Mouse (Mus musculus): ENCODE results near the gene Zfp566. TPM values are rescaled to one million over a fixed set of nuclear protein-coding genes. Genes with fewer than 3 reads are reported as not detected.

The Zfp566 gene
- polyA plus RNA-seq (2015; fragmentation: Illumina TruSeq; extraction: RNeasy Lipid Tissue Mini Kit (QIAGEN cat#74804); ENCODE audit: low read depth, low replicate concordance): 7.6 TPM

DNA sequence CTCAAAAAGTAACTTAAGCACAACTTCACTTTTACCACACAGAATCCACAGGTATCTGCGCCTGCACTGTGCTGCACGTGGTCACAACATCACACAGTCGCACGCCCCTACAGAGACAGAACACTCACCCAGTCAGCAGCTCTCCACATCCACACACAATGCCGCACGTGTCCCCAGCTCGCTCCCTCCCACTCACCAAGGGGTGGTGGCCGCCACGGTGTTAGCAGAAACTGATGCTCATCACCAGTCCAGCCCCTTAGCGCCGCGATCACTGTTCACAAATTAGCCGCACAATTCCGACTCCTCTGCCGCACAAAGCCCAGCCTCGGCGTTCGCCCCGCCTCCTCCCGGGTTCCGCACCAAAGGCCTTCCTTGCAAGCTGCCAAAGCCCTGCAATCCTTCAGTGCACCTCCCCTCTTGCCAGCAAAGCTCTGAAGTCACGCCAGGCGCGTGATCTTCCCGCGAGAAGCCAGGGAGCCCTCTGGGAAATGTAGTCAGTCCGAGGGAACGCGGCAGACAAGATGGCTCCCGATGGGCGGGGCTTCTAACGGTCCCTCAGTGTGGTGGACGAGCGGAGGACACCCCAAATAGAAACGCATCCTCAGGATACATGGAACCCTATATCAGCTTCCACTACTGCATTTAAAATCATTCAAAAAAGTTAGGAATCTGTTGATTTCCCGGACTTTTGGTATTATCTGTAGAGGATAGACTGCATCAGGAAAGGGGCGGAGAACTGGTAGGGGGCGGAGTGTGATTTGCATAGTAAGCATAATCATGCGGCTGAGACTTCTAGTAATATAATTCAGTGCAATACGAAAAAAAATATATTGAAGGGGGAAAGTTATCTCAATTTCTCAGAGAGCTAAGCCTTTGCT lies at the start of gene Zfp566, which contains the start of gene Gm26920:
Zfp566 (minus strand) TSS at position 436 of the 878 bp plus-strand sequence.
Gm26920 (minus strand) TSS at position 319 of the 878 bp plus-strand sequence.

DNA sequence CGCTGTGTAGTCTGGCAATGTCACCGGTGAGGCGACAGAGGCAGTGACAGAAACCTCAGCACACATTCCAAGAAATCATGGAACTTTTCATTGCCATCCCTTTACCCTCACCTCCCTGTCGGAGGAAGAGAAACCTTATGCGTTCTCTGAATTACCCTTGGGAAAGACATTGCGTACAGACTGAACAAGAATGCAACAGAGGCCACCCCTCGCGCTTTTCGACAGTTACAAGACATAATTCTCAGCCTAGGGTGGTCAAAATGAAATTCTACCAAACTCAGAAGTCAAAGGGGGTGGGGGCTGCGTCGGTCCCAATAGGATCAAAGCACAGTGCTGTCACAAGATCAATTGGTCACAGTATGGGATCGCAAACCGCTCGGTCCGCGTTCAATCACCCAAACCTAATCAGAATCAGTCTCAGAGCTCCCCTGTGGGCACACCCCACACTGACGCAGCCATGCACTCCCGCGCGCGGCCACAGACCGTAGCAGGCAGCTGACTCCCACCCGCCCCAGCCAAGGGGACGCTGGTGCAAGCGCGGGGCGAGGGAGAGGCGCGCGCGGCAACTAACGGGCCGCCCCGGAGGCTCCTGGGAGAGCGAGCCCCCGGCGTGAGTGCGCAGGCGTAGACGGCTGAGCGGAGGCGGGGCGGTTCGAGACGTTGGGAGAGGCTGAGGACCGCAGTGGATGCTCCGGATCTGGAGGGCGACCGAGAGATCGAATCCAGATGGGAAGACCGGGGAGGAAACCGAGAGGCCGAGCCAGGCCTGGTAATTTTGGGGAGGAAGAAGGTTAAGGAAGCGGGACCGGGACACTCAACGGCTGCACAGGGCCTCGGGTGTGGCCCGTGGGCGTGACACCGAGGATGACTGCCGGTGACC lies 31.2 kb upstream of the Zfp566 start, which contains the start of gene Zfp382:
Zfp382 (plus strand) TSS at position 635 of the 880 bp plus-strand sequence.

DNA sequence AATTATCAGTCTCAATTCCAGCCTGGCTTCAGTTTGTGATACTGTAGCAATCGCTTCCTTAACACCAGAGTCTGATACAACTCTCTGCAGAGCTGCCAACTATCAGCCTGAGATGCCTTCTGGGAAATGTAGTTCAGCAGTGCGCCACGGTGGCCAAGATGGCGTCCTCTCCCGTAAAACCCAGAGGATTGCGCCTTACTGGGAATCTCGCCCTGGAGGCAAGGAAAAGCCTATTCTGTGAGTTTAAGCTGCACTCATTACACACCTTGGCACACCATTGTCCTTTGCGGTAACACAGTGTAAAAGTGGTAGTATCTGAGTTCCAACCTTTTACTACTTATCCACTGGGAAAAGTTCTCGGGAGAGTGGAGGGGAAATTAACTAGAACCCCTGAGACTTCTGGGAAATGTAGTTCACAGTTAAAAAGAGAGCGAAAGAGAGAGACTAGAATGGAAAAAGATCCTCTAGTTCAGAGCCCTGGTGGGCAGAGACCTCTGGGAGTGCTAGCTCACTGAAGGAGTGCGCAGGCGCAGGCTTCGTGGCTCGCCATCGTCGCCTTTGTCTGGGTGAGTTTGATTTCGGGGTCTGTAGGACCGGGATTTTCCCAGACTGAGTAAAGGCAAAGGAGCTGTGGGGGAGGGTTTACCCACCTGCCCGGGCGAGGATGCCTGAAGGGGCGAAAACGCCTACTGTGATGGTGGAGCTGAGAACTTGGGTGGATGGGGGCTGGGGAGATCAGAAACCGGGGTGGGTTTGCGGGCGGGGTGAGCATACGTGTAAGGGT lies 4.5 kb upstream of the Zfp566 start, which contains the start of gene Zfp260:
Zfp260 (plus strand) TSS at position 132 of the 784 bp plus-strand sequence.

DNA sequence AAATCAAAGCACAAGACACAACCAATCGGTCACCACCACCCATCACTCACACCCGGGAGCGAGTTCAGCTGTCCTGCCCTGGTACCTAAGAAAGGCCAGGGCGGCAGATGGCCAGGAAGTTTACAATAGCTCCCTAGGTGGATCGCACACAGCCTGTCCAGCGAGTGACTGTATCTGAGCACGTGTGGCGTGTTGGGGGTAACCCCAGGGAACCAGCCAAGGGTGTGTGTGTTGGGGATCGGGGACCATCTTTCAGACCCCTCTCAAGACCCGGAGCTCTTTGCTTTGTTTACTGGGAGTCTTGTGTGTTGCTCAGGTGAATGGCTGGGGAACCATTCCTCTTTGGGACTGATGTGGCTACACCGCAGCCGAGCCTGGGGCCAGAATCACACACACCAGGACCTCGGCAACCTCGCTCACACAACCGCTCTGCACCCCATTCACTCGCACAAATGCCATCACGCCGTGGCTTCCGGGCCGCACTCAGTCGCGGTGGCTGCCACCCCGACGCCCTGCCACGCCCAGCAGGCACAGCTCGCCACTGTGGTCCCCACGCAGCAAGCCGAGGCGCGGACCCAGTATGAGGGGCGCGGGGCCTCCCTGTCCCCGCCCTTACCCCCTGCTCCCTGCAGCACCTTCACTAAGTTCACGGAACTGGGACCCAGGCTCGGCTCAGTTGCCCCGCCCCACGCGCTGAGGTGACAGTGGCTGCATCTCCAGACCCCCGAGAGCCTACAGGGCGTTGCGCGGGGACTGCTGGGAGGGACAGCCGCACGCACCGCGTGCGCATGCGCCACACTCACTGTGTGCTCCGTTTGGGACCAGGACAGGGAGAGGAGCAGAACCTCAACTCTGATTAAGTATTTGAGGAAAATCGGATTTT lies 17.9 kb downstream of the Zfp566 start, which contains the start of gene Zfp82:
Zfp82 (minus strand) TSS at position 755 of the 883 bp plus-strand sequence.

DNA sequence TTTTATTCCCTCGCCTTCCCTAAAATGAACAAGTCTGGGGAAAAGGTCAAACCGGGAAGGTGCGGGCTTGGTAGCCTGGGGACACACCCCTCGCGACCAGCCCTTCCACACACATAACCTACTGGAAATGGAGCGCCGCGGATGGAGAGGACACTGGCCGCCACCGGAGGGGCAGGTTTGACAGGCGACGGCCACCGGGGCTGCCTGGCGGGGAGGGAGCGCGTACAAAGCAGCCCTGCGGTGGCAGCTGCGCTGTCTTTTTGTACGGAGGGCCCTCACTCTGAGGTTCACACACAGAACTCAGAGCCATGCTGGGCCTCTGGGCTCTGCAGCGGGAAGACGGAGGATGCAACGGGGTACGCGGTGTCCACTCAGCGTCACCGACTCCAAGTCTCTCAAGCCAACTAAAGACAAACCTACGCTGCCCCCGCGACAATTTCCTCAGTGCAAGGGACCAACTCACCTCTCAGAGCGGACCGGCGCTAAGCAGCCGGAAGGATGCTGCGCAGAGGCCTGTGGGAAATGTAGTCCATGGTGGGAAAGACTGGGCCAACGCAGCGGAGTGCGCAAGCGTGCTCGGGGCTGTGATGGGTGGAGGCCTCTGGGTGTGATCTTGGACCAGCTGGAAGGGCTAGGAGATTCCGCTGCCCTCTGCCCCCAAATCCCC lies 39.3 kb downstream of the Zfp566 start, which contains the start of gene Zfp14:
Zfp14 (minus strand) TSS at position 499 of the 667 bp plus-strand sequence.

Other genes with a start within 250 kb of the Zfp566 start
- 16.6 TPM for gene Zfp940, start 236.9 kb downstream of the Zfp566 start, polyA plus RNA-seq (2015; fragmentation: Illumina TruSeq; extraction: RNeasy Lipid Tissue Mini Kit (QIAGEN cat#74804); ENCODE audit: low read depth, low replicate concordance)
- 20.0 TPM for gene Zfp420, start 230.5 kb downstream of the Zfp566 start, polyA plus RNA-seq (2015; fragmentation: Illumina TruSeq; extraction: RNeasy Lipid Tissue Mini Kit (QIAGEN cat#74804); ENCODE audit: low read depth, low replicate concordance)
- gene Zfp27, start 184.0 kb downstream of the Zfp566 start, polyA plus RNA-seq (2015; fragmentation: Illumina TruSeq; extraction: RNeasy Lipid Tissue Mini Kit (QIAGEN cat#74804); ENCODE audit: low read depth, low replicate concordance): 16.2 TPM
- 13.4 TPM for gene Zfp383, start 182.3 kb downstream of the Zfp566 start, polyA plus RNA-seq (2015; fragmentation: Illumina TruSeq; extraction: RNeasy Lipid Tissue Mini Kit (QIAGEN cat#74804); ENCODE audit: low read depth, low replicate concordance)
- gene Zfp74, start 136.4 kb downstream of the Zfp566 start, polyA plus RNA-seq (2015; fragmentation: Illumina TruSeq; extraction: RNeasy Lipid Tissue Mini Kit (QIAGEN cat#74804); ENCODE audit: low read depth, low replicate concordance): 11.1 TPM
- 1.8 TPM for gene Zfp568, start 106.6 kb downstream of the Zfp566 start, polyA plus RNA-seq (2015; fragmentation: Illumina TruSeq; extraction: RNeasy Lipid Tissue Mini Kit (QIAGEN cat#74804); ENCODE audit: low read depth, low replicate concordance)
- 16.0 TPM for gene Zfp14, start 39.1 kb downstream of the Zfp566 start, polyA plus RNA-seq (2015; fragmentation: Illumina TruSeq; extraction: RNeasy Lipid Tissue Mini Kit (QIAGEN cat#74804); ENCODE audit: low read depth, low replicate concordance)
- gene Zfp82, start 17.6 kb downstream of the Zfp566 start, polyA plus RNA-seq (2015; fragmentation: Illumina TruSeq; extraction: RNeasy Lipid Tissue Mini Kit (QIAGEN cat#74804); ENCODE audit: low read depth, low replicate concordance): 5.0 TPM
- gene Gm26920, start 117 bp downstream of the Zfp566 start, polyA plus RNA-seq (2015; fragmentation: Illumina TruSeq; extraction: RNeasy Lipid Tissue Mini Kit (QIAGEN cat#74804); ENCODE audit: low read depth, low replicate concordance): 0.83 TPM
- 67.4 TPM for gene Zfp260, start 4.2 kb upstream of the Zfp566 start, polyA plus RNA-seq (2015; fragmentation: Illumina TruSeq; extraction: RNeasy Lipid Tissue Mini Kit (QIAGEN cat#74804); ENCODE audit: low read depth, low replicate concordance)
- gene Zfp382, start 31.4 kb upstream of the Zfp566 start, polyA plus RNA-seq (2015; fragmentation: Illumina TruSeq; extraction: RNeasy Lipid Tissue Mini Kit (QIAGEN cat#74804); ENCODE audit: low read depth, low replicate concordance): 13.2 TPM
- 38.1 TPM for gene Zfp146, start 79.2 kb upstream of the Zfp566 start, polyA plus RNA-seq (2015; fragmentation: Illumina TruSeq; extraction: RNeasy Lipid Tissue Mini Kit (QIAGEN cat#74804); ENCODE audit: low read depth, low replicate concordance)
- gene Cox7a1, start 93.6 kb upstream of the Zfp566 start, polyA plus RNA-seq (2015; fragmentation: Illumina TruSeq; extraction: RNeasy Lipid Tissue Mini Kit (QIAGEN cat#74804); ENCODE audit: low read depth, low replicate concordance): 10.0 TPM
- 226 TPM for gene Capns1, start 108.3 kb upstream of the Zfp566 start, polyA plus RNA-seq (2015; fragmentation: Illumina TruSeq; extraction: RNeasy Lipid Tissue Mini Kit (QIAGEN cat#74804); ENCODE audit: low read depth, low replicate concordance)
- gene Polr2i, start 141.4 kb upstream of the Zfp566 start, polyA plus RNA-seq (2015; fragmentation: Illumina TruSeq; extraction: RNeasy Lipid Tissue Mini Kit (QIAGEN cat#74804); ENCODE audit: low read depth, low replicate concordance): 79.0 TPM
- 168 TPM for gene Tbcb, start 141.7 kb upstream of the Zfp566 start, polyA plus RNA-seq (2015; fragmentation: Illumina TruSeq; extraction: RNeasy Lipid Tissue Mini Kit (QIAGEN cat#74804); ENCODE audit: low read depth, low replicate concordance)
- gene Ovol3, start 145.2 kb upstream of the Zfp566 start, polyA plus RNA-seq (2015; fragmentation: Illumina TruSeq; extraction: RNeasy Lipid Tissue Mini Kit (QIAGEN cat#74804); ENCODE audit: low read depth, low replicate concordance): not detected
- not detected for gene Thap8, start 189.6 kb upstream of the Zfp566 start, polyA plus RNA-seq (2015; fragmentation: Illumina TruSeq; extraction: RNeasy Lipid Tissue Mini Kit (QIAGEN cat#74804); ENCODE audit: low read depth, low replicate concordance)
- gene Wdr62, start 189.9 kb upstream of the Zfp566 start, polyA plus RNA-seq (2015; fragmentation: Illumina TruSeq; extraction: RNeasy Lipid Tissue Mini Kit (QIAGEN cat#74804); ENCODE audit: low read depth, low replicate concordance): 1.8 TPM
- gene Clip3, start 201.2 kb upstream of the Zfp566 start, polyA plus RNA-seq (2015; fragmentation: Illumina TruSeq; extraction: RNeasy Lipid Tissue Mini Kit (QIAGEN cat#74804); ENCODE audit: low read depth, low replicate concordance): 504 TPM
- 87.8 TPM for gene Alkbh6, start 218.2 kb upstream of the Zfp566 start, polyA plus RNA-seq (2015; fragmentation: Illumina TruSeq; extraction: RNeasy Lipid Tissue Mini Kit (QIAGEN cat#74804); ENCODE audit: low read depth, low replicate concordance)
- gene Syne4, start 224.3 kb upstream of the Zfp566 start, polyA plus RNA-seq (2015; fragmentation: Illumina TruSeq; extraction: RNeasy Lipid Tissue Mini Kit (QIAGEN cat#74804); ENCODE audit: low read depth, low replicate concordance): 9.7 TPM
- gene E130208F15Rik, start 231.2 kb upstream of the Zfp566 start, polyA plus RNA-seq (2015; fragmentation: Illumina TruSeq; extraction: RNeasy Lipid Tissue Mini Kit (QIAGEN cat#74804); ENCODE audit: low read depth, low replicate concordance): 0.43 TPM
- 11.2 TPM for gene Sdhaf1, start 233.4 kb upstream of the Zfp566 start, polyA plus RNA-seq (2015; fragmentation: Illumina TruSeq; extraction: RNeasy Lipid Tissue Mini Kit (QIAGEN cat#74804); ENCODE audit: low read depth, low replicate concordance)